Mouse (Mus musculus): ENCODE measurements around the gene Kif2a. TPM values are rescaled to one million over a fixed set of nuclear protein-coding genes. Genes with fewer than 3 reads are reported as not detected.
A peak's percentile ranks its signal among the peaks of the same experiment; 100 is the strongest.

Gene Kif2a
- polyA plus RNA-seq, 1 experiment from 2014 or later: 50.5 TPM

DNA sequence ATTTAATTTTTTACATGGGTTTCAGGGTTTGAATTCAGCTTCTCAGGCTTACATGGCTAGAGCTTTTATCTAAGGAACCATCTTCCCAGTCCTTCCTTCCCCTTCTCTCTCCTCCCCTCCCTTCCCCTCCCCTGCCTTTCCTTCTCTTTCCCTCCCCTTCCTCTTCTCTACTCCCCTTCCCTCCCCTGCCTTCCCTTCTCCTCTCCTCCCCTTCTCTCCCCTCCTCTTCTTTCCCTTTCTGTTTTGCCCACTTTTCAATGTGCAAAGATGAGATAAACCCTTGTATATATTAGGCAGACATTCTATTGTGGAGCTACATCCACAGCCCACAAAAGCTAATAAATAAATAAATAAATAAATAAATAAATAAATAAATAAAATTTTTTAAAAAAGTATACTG lies 9.3 kb upstream of the Kif2a start:
- H3K27me3 ChIP-seq (ENCODE audit: control insufficient read depth, insufficient read depth, low read length): no peaks in the 10 kb centered on the region
- H3K4me1 ChIP-seq (ENCODE audit: control insufficient read depth, insufficient read depth, low read length): no peaks in the 10 kb centered on the region
- DNase-seq (no peak), ATAC-seq (ENCODE audit: low FRiP score, low TSS enrichment) (no peak)
- H3K36me3 ChIP-seq (ENCODE audit: control insufficient read depth, insufficient read depth, low read length): no peaks in the 10 kb centered on the region
- H3K4me2 ChIP-seq (ENCODE audit: low read length): no peak overlapping the region
- H3K4me3 ChIP-seq (replicated peaks; ENCODE audit: low read depth, low read length): no peak overlapping the region
- no peaks in the 10 kb centered on the region for H3K9me3 ChIP-seq (ENCODE audit: control insufficient read depth, low read length)
- no peak overlapping the region for H3K27ac ChIP-seq (replicated peaks; ENCODE audit: low read depth, low read length)
- H3K9ac ChIP-seq (replicated peaks; ENCODE audit: low read length): no peak overlapping the region

DNA sequence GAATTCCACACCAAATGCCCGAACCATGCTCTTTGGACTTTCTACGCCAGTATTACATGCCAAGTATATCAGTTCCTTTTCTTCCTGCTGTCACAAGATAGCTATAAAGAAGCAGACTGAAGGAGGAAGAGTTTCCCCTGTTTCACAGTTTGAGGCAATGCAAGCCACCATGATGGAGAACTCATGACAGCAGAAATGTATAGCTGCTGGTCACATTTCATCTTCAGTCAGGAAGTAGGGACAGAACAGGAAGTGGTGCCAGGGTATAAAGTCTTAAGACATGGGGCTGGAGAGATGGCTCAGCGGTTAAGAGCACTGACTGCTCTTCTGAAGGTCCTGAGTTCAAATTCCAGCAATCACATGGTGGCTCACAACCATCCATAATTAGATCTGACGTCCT lies 5.3 kb upstream of the Kif2a start:
- no peak overlapping the region for H3K27ac ChIP-seq (replicated peaks; ENCODE audit: low read depth, low read length)
- peaks cover 8% of the 10 kb centered on the region; the same call in 1 of the 2 replicates for H3K4me1 ChIP-seq (ENCODE audit: control insufficient read depth, insufficient read depth, low read length)
- no peak overlapping the region for H3K4me3 ChIP-seq (replicated peaks; ENCODE audit: low read depth, low read length)
- no peaks in the 10 kb centered on the region for H3K27me3 ChIP-seq (ENCODE audit: control insufficient read depth, insufficient read depth, low read length)
- no peak overlapping the region for H3K9ac ChIP-seq (replicated peaks; ENCODE audit: low read length)
- whole genome bisulfite sequencing: 94% methylated on average over 4 of the region's 4 CpGs
- H3K4me2 ChIP-seq (ENCODE audit: low read length): no peak overlapping the region
- H3K9me3 ChIP-seq (ENCODE audit: control insufficient read depth, low read length): no peaks in the 10 kb centered on the region
- DNase-seq: no peak
- ATAC-seq (ENCODE audit: low FRiP score, low TSS enrichment): no peak
- H3K36me3 ChIP-seq (ENCODE audit: control insufficient read depth, insufficient read depth, low read length): no peaks in the 10 kb centered on the region

DNA sequence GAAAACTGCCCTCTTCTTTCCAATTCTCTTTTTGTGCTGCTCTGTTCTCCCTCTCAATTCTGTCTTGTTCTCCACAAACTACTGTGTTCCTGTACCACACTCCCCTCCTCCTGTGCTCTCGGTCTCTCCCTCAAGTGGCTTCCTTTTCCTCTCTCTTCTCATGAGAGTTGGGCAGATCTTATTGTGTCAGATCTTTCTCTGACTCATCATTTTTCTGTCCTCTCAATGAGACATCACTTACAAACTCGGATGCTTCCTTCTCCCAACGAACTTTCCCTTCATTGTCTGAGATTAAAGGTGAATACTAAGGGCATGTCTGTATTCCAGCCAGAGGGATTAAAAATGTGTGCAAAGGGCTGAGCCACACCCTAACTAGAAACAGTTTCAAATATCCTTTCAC lies 3.7 kb upstream of the Kif2a start:
- Histone ChIP-seq H3K9ac (replicated peaks; ENCODE audit: low read length) (no peak overlapping the region), H3K9me3 (ENCODE audit: control insufficient read depth, low read length) (no peaks in the 10 kb centered on the region), H3K4me1 (ENCODE audit: control insufficient read depth, insufficient read depth, low read length) (peaks cover 8% of the 10 kb centered on the region; the same call in 1 of the 2 replicates), H3K4me2 (ENCODE audit: low read length) (no peak overlapping the region), H3K4me3 (replicated peaks; ENCODE audit: low read depth, low read length) (no peak overlapping the region), H3K27ac (replicated peaks; ENCODE audit: low read depth, low read length) (no peak overlapping the region), H3K36me3 (ENCODE audit: control insufficient read depth, insufficient read depth, low read length) (no peaks in the 10 kb centered on the region), H3K27me3 (ENCODE audit: control insufficient read depth, insufficient read depth, low read length) (no peaks in the 10 kb centered on the region)
- ATAC-seq (ENCODE audit: low FRiP score, low TSS enrichment): no peak
- 76% methylated on average over 3 of the region's 3 CpGs for WGBS
- no peak for DNase-seq

DNA sequence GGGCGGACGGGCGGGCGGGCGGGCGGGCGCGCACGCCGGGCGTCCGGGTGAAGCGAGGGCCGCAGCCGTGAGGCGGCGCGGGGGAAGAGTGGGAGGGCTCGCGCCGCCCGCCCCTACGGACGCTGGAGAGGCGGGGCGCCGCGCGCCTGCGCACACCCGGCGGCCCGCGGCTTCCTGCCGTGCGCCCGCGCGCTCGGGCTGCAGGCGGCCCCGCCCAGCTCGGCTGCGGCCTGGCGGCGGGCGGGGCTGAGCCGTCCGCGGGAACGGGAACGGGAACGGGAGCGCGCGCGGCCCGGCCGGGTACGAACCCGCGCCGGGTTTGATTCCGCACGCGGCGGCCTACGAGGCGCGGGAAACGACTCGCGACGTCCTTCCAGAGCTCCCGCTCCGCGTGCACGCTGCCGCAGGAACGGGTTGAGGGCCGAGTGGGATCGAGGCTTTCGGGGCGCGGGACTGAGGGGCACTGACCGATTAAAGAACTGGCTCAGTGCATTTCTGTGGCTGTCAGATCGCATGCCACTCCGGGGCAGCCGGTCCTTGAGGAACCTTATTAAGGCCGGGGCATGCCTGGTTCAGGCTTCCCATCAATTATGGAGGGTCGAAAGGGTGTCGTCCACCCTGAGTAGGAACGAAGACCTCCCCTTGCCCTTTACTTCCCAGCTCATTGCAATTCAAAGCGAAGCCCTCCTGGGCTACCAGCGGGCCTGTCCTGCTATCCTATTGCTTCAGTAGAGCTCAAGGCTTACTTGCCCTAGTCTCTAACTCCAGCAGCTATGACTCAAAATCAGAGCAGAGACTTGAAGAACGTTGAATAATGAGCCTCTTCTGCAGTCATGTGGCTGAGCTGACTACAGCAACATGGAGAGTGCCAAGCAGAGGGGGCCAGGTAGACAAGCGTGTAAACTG lies 593 bp upstream of the Kif2a start:
- WGBS: 1% methylated on average over 95 of the region's 97 CpGs
- Histone ChIP-seq H3K9me3 (ENCODE audit: control insufficient read depth, low read length) (no peaks in the 10 kb centered on the region), H3K9ac (replicated peaks; ENCODE audit: low read length) (peak overlapping the region; percentile 90), H3K4me1 (ENCODE audit: control insufficient read depth, insufficient read depth, low read length) (peaks cover 29% of the 10 kb centered on the region), H3K4me2 (ENCODE audit: low read length) (peak overlapping the region; percentile 79), H3K36me3 (ENCODE audit: control insufficient read depth, insufficient read depth, low read length) (no peaks in the 10 kb centered on the region), H3K27ac (replicated peaks; ENCODE audit: low read depth, low read length) (peak overlapping the region; percentile 98), H3K4me3 (replicated peaks; ENCODE audit: low read depth, low read length) (peak overlapping the region; percentile 85), H3K27me3 (ENCODE audit: control insufficient read depth, insufficient read depth, low read length) (no peaks in the 10 kb centered on the region)
- DNase-seq (peak; percentile 96), ATAC-seq (ENCODE audit: low FRiP score, low TSS enrichment) (peak; percentile 96)

- no peak overlapping the region for H3K27ac ChIP-seq (replicated peaks; ENCODE audit: low read depth, low read length)
- H3K4me1 ChIP-seq (ENCODE audit: control insufficient read depth, insufficient read depth, low read length): peaks cover 29% of the 10 kb centered on the region
- H3K36me3 ChIP-seq (ENCODE audit: control insufficient read depth, insufficient read depth, low read length): no peaks in the 10 kb centered on the region
- no peak overlapping the region for H3K4me3 ChIP-seq (replicated peaks; ENCODE audit: low read depth, low read length)
- H3K4me2 ChIP-seq (ENCODE audit: low read length): peak overlapping the region; percentile 40
- H3K9me3 ChIP-seq (ENCODE audit: control insufficient read depth, low read length): no peaks in the 10 kb centered on the region
- H3K27me3 ChIP-seq (ENCODE audit: control insufficient read depth, insufficient read depth, low read length): no peaks in the 10 kb centered on the region
- DNase-seq: no peak
- no peak overlapping the region for H3K9ac ChIP-seq (replicated peaks; ENCODE audit: low read length)
- WGBS: 81% methylated on average over 2 of the region's 2 CpGs
- no peak for ATAC-seq (ENCODE audit: low FRiP score, low TSS enrichment)
Observed at GRCm38 (mm10) chr13:107019443-107019842, 2.5 kb downstream of the Kif2a start.

DNA sequence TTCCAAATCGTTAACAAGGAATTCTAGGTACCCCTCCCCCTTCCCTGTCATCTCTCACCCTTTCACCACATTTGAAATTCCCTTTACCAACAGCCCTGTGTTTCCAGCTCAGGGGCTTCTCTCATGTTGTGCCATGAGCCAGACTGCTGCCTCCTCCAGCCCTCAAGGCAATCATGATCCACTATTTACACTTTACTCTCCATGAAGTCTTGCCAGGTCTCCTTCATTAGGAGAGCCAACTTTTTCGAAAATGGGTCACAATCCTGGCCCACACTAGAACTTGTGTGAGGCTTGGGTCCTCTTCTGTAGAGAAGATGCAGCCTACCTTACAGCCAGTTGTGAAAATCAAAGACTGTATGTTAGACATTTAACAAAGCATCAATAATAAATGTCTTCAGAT lies 8.0 kb downstream of the Kif2a start:
- whole genome bisulfite sequencing: 70% methylated on average over 2 of the region's 2 CpGs

DNA sequence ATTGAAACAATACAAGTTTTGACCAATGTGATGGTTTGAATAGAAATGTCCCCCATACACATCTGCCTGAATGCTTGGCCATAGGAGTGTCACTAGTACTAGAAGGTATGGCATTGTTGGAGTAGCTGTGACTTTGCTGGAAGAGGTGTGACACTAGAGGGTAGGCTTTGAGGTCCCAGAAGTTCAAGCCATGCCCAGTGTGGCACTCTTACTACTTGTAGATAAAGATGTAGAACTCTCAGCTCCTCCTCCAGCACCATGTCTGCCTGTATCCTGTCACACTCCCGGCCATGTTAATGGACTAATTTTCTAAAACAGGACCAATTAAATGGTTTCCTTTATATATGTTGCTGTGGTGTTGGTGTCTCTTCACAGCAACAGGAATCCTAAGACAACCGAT lies 10.3 kb downstream of the Kif2a start:
- H3K4me1 ChIP-seq (ENCODE audit: control insufficient read depth, insufficient read depth, low read length): peaks cover 16% of the 10 kb centered on the region
- no peaks in the 10 kb centered on the region for H3K36me3 ChIP-seq (ENCODE audit: control insufficient read depth, insufficient read depth, low read length)
- no peak overlapping the region for H3K27ac ChIP-seq (replicated peaks; ENCODE audit: low read depth, low read length)
- no peak overlapping the region for H3K4me2 ChIP-seq (ENCODE audit: low read length)
- no peak for DNase-seq
- H3K27me3 ChIP-seq (ENCODE audit: control insufficient read depth, insufficient read depth, low read length): no peaks in the 10 kb centered on the region
- H3K4me3 ChIP-seq (replicated peaks; ENCODE audit: low read depth, low read length): no peak overlapping the region
- 87% methylated on average over 2 of the region's 2 CpGs for WGBS
- ATAC-seq (ENCODE audit: low FRiP score, low TSS enrichment): no peak
- no peaks in the 10 kb centered on the region for H3K9me3 ChIP-seq (ENCODE audit: control insufficient read depth, low read length)
- H3K9ac ChIP-seq (replicated peaks; ENCODE audit: low read length): no peak overlapping the region

More for the DNA sequence above, 8.0 kb downstream of the Kif2a start:
- H3K36me3 ChIP-seq (ENCODE audit: control insufficient read depth, insufficient read depth, low read length): no peaks in the 10 kb centered on the region
- no peak overlapping the region for H3K4me2 ChIP-seq (ENCODE audit: low read length)
- no peak overlapping the region for H3K4me3 ChIP-seq (replicated peaks; ENCODE audit: low read depth, low read length)
- no peak overlapping the region for H3K9ac ChIP-seq (replicated peaks; ENCODE audit: low read length)
- no peak for DNase-seq
- H3K27me3 ChIP-seq (ENCODE audit: control insufficient read depth, insufficient read depth, low read length): no peaks in the 10 kb centered on the region
- peaks cover 24% of the 10 kb centered on the region for H3K4me1 ChIP-seq (ENCODE audit: control insufficient read depth, insufficient read depth, low read length)
- no peaks in the 10 kb centered on the region for H3K9me3 ChIP-seq (ENCODE audit: control insufficient read depth, low read length)
- H3K27ac ChIP-seq (replicated peaks; ENCODE audit: low read depth, low read length): no peak overlapping the region
- ATAC-seq (ENCODE audit: low FRiP score, low TSS enrichment): no peak

- WGBS: 89% methylated on average over 4 of the region's 4 CpGs
Observed at GRCm38 (mm10) chr13:107008174-107008573, 13.8 kb downstream of the Kif2a start.

DNA sequence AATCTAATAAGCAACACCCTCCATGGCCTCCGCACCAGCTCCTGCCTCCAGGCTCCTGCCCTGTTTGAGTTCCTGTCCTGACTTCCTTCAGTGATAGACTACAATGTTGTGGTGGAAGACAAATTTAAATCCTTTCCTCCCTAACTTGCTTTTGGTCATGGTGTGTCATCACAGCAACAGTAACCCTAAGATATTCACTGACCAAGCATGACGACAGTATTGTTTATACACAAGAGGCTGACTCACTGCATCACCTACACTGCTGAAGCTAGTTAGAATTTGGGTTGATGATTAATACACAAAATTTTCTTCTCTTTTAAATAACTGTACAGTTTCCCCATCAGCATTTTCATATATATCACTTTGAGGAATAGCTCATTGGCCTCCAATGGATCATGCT lies 18.7 kb downstream of the Kif2a start:
- no peaks in the 10 kb centered on the region for H3K9me3 ChIP-seq (ENCODE audit: control insufficient read depth, low read length)
- ATAC-seq (ENCODE audit: low FRiP score, low TSS enrichment) (no peak), DNase-seq (no peak)
- H3K36me3 ChIP-seq (ENCODE audit: control insufficient read depth, insufficient read depth, low read length): no peaks in the 10 kb centered on the region
- 94% methylated on average over 2 of the region's 2 CpGs for WGBS
- H3K4me1 ChIP-seq (ENCODE audit: control insufficient read depth, insufficient read depth, low read length): no peaks in the 10 kb centered on the region
- H3K4me3 ChIP-seq (replicated peaks; ENCODE audit: low read depth, low read length): no peak overlapping the region
- no peak overlapping the region for H3K9ac ChIP-seq (replicated peaks; ENCODE audit: low read length)
- H3K4me2 ChIP-seq (ENCODE audit: low read length): no peak overlapping the region
- no peaks in the 10 kb centered on the region for H3K27me3 ChIP-seq (ENCODE audit: control insufficient read depth, insufficient read depth, low read length)
- no peak overlapping the region for H3K27ac ChIP-seq (replicated peaks; ENCODE audit: low read depth, low read length)

More at GRCm38 (mm10) chr13:107008174-107008573, 13.8 kb downstream of the Kif2a start:
- no peak overlapping the region for H3K4me2 ChIP-seq (ENCODE audit: low read length)
- H3K4me1 ChIP-seq (ENCODE audit: control insufficient read depth, insufficient read depth, low read length): peaks cover 9% of the 10 kb centered on the region
- no peak overlapping the region for H3K9ac ChIP-seq (replicated peaks; ENCODE audit: low read length)
- no peaks in the 10 kb centered on the region for H3K27me3 ChIP-seq (ENCODE audit: control insufficient read depth, insufficient read depth, low read length)
- ATAC-seq (ENCODE audit: low FRiP score, low TSS enrichment): no peak
- H3K9me3 ChIP-seq (ENCODE audit: control insufficient read depth, low read length): no peaks in the 10 kb centered on the region
- no peak overlapping the region for H3K4me3 ChIP-seq (replicated peaks; ENCODE audit: low read depth, low read length)
- H3K27ac ChIP-seq (replicated peaks; ENCODE audit: low read depth, low read length): no peak overlapping the region
- no peak for DNase-seq
- no peaks in the 10 kb centered on the region for H3K36me3 ChIP-seq (ENCODE audit: control insufficient read depth, insufficient read depth, low read length)

All from midbrain, embryonic 14.5 days (tissue).